Mouse (Mus musculus) liver, postnatal 0 days (tissue): Measurements from ENCODE around the gene Vta1.

ENCODE experiments used
- CTCF ChIP-seq: sonication (generic); IDR thresholded peaks from 2 replicates; pipeline ENCODE4 v1.5.1; 2016; ENCODE audit warnings: antibody characterized with exemption, low read depth
- EP300 ChIP-seq: IDR thresholded peaks from 2 replicates; pipeline ENCODE4 v1.6.1; 2016; ENCODE audit warnings: antibody characterized with exemption, low read depth, mild to moderate bottlenecking

GRCm38 (mm10) chr10:14703830-14704420 is 1.4 kb downstream of the Vta1 start:
- no peak for TF ChIP-seq CTCF
- no peak for TF ChIP-seq EP300
